Mouse (Mus musculus) urinary bladder, adult 2 months (tissue): ENCODE measurements around the gene Lif. TPM values are rescaled to one million over a fixed set of nuclear protein-coding genes. Genes with fewer than 3 reads are reported as not detected.

Experiments
- DNase-seq: peaks from one replicate; pipeline ENCODE4 v3.0.0; 2022; ENCODE audit warnings: low spot score
- polyA plus RNA-seq: library from polyadenylated mRNA; depleted of rRNA; stranded (reverse); fragments of >200 nt; gene quantifications from 2 replicates; pipeline ENCODE4 v1.2.3, GENCODE M21; 2012

Lif gene
- polyA plus RNA-seq, 1 experiment: 2.8 TPM

DNA sequence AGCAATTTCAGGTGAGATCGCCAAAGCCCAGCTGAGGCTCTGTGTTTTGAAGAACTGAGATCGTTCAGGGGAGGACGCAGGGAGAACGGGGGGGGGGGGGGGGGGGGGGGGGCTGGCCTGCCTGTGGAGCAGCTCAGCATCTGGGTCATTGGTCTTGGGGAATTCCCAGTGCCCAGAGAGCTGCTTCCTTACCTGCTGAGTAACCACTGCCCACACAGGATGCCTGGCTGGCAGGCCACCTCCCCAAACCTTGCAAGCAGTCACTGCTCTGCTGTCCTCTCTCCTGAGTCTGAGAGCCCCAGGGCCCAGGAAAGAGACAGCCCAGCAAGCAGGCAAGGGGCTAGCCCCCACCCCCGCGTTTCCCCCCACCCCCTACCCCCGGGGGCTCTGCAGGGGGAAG is 5.5 kb downstream of the Lif start:
- no peak for DNase-seq

GRCm38 (mm10) chr11:4263296-4263695 is 5.9 kb downstream of the Lif start:
- DNase-seq: no peak

GRCm38 (mm10) chr11:4264066-4264465 is 6.7 kb downstream of the Lif start:
- DNase-seq: no peak

GRCm38 (mm10) chr11:4266271-4267201 is 9.2 kb downstream of the Lif start:
- peak; percentile 63 for DNase-seq

DNA sequence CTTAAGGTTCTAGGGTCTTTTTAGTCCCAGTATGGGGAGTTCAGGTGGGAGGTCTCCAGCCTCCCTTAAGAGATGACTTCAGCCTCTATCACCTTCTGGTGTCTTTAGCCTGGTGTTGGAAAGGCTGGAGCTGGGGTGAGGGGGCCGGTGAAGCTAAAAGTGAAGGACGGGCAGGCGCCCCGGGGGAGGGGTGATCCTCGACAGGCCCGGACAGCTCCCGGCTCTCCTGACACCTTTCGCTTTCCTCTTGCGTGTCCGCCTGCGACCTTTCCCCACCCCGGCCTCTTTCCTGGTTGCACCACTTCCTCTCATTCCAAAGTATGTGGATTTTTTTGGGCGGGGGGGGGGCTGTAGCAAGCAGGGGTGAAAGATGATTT is 9.8 kb downstream of the Lif start:
- DNase-seq: no peak

DNA sequence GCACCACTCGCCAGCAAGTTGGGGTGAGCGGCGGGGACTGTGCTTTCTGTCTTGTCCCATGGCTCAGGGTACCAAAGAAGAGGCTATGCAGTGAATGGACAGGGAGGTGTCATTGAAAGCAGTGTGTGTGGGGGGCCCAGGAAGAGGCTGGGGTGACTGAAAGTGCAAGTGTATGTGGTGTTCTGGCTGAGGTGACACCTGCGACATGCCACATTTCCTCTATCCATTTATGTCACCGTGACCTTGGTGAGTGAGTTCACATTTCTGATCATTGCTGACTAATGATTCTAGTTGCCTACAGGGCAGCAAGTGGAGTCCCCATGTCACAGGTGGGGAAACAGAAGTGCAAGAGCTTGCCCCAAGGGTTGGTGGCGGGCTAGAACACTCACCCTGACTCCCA is 11.1 kb downstream of the Lif start:
- DNase-seq: no peak

- no peak for DNase-seq
These were observed 13.5 kb downstream of the Lif start for GRCm38 (mm10) chr11:4270744-4271459.

- DNase-seq: no peak
These were observed 14.2 kb downstream of the Lif start for GRCm38 (mm10) chr11:4271544-4271943.

GRCm38 (mm10) chr11:4276411-4276861 is 19.1 kb downstream of the Lif start:
- no peak for DNase-seq

DNA sequence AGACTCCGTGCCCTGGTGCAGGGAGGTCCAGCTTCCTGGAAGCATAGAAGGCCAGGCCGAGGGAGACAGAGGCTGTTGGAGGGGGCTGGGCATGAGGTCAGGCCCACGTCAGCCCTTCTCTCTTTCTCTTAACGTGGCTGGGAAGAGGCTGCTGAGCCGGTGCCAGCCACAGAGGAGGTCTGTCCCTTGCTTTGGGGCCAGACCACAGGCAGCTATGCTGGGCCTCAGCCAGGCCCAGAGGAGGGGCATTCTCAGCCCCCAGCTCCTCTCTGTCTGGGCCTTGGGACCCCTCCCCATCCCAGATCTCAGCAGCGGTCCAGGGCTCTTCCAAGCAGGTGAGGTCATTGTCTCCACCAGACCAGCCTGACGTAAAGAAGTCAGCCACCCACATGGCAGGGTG is 22.6 kb downstream of the Lif start:
- DNase-seq: no peak

DNA sequence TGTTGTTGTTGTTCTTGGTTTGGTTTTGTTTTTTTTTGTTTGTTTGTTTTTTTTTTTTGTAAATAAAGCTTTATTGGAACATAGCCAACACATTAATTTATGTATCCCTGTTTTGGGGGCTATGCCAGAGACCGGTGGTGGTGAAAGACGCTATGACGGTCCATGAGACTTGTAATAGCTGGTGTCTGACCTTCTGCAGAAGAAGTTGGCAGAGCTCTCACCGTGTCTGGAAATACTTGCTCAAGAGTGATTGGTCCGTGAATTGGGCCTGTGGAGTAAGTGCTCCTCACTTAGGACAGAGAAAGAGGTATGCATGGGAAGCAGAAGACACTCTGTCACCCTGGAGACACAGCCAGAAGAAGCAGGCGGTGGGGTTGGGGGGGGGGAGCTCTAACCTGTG is 24.5 kb downstream of the Lif start:
- no peak for DNase-seq

GRCm38 (mm10) chr11:4283627-4284026 is 26.3 kb downstream of the Lif start:
- no peak for DNase-seq

- DNase-seq: no peak
These were observed 31.9 kb downstream of the Lif start for GRCm38 (mm10) chr11:4289280-4289679.

DNA sequence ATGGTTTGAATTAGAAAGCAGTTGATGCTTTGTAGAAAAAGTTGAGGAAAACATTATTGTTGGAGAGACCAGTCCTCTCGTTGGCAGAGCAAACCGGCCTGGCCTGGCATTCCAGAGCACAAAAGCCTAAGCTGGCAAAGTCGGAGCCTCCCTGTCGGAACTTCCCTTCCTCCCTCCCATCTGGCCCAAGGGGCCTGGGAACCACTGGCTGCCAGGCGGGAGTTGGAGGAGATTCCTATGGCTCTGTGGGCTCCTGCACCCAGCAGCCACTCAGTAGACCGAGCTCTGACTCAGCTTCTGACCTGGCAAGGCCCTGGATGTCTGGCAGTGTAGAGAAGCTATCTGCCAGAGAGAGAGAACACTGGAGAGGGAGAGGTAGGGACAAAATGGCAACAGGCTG is 34.3 kb downstream of the Lif start:
- no peak for DNase-seq

- DNase-seq: no peak
These were observed 35.0 kb downstream of the Lif start for GRCm38 (mm10) chr11:4292224-4292887.

DNA sequence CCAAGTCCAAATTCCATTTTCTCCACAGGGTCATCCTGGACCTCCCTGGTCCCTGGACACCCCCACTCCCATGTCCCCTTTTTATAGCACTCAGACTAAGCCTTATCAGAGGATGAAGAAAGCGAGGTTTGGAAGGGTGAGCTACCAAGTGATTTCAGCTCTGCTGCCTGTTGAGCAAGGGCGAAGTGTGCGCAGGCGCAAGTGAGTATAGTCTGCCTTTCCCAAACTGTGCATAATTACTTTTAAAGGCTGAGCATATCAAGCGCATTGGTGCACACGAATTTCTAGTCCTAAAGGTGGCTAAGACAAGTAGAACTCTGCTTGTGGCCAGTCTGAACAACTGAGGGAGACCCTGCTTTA is 35.5 kb downstream of the Lif start:
- DNase-seq: no peak

- DNase-seq: no peak
These were observed 36.1 kb downstream of the Lif start for GRCm38 (mm10) chr11:4293481-4293880.

DNA sequence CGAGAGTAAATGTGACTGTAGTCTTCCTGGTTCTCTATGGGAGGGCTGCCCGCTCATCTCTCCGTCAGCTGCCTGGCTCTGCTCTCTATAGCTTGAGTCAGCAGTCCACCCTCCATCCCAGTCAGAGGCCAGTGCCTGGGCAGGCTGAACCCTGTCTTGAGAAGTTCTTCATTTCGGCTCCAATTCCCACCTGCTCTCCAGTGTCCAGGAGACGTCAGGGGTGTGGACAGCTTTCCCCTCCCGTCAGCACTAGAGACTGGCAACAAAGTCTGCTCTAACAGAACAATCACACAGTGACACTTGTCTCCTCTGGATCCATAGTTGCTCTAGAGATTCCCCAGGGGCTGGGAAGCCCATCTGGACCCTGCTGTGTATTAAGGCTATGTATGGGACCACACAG is 36.7 kb downstream of the Lif start:
- no peak for DNase-seq

DNA sequence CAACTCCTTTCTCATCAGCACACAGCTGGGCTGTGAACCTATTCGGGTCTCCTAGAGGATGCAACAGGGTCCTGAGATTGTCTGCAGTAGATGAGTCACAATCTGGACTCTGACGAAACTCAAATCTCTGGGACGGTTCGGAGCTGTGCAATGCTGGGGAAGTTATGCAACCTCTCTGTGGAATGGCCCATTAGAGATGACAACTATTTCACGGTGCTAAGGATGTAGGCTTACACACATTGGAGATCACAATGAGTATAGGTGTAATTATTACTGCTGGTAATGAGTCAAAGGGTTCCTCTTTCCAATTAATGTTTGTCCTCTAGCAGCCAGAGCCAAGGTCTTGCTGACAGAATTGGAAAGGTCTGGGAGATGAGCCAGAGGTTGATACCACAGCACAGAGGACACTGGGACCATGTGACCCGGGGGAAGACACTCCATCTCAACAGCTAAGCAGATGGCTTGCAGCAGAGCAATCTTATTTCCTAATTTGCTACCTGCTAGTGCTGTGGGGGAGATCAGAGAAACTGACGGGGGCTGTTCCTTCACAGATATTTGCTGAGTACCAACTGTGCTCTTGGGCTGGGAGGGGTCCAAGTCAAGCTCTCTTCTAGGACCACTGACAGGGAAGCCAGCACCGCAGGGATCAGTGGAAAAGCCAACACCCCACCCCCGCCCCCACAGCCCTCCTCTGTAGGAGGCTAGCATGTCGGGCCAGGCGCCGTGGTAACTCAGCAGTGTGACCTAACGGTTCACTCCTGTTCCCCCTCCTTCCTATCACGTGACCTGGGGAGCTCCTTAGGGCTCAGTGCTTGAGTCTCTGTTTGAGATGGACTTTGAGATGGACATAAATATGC is 37.4 kb downstream of the Lif start:
- DNase-seq: no peak

DNA sequence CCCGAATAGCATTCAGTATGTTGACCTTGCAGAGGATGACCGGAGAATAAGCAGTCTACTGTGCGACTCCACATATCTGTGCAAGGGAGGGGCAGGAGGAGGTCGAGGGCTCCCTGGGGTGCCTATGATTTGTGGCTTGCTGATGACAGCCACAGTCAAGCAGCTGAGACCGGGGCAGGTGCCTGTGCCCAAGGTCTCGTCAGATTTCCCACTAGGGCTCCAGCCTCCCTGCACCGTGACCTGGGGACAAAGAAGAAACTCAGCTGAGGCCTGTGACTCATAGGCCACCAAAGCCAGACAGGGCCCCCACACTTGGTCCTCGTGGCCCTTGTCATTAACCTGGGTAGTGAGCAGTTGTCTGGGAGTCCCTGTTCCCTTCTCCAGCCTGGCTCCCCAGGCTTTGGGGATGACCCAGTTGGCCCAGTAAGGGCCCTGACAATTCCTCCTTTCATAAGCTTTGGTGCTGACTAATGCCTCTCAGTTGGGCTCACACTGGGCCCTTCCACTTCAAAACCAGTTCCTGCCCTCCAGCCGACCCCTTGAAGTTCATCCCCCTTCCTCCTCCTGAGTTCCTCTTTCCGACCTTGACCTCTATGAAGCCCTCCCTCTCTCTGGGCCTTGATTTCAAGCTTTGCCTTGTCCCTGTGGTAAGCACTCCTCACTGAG is 39.4 kb downstream of the Lif start:
- DNase-seq: no peak

GRCm38 (mm10) chr11:4297753-4298152 is 40.4 kb downstream of the Lif start:
- no peak for DNase-seq
